Mouse (Mus musculus) CD4-positive, CD25-positive, alpha-beta regulatory T cell (primary cell): ENCODE results near the gene D330045A20Rik. TPM values are rescaled to one million over a fixed set of nuclear protein-coding genes. Genes with fewer than 3 reads are reported as not detected.

ENCODE experiments used
- polyA plus RNA-seq: library from polyadenylated mRNA; unstranded; fragments of 100-300 nt; shearing (Covaris generic); gene quantifications from one replicate; pipeline ENCODE4 v1.2.1, GENCODE M21; 2017

Gene D330045A20Rik
- 0.17 TPM for polyA plus RNA-seq

DNA sequence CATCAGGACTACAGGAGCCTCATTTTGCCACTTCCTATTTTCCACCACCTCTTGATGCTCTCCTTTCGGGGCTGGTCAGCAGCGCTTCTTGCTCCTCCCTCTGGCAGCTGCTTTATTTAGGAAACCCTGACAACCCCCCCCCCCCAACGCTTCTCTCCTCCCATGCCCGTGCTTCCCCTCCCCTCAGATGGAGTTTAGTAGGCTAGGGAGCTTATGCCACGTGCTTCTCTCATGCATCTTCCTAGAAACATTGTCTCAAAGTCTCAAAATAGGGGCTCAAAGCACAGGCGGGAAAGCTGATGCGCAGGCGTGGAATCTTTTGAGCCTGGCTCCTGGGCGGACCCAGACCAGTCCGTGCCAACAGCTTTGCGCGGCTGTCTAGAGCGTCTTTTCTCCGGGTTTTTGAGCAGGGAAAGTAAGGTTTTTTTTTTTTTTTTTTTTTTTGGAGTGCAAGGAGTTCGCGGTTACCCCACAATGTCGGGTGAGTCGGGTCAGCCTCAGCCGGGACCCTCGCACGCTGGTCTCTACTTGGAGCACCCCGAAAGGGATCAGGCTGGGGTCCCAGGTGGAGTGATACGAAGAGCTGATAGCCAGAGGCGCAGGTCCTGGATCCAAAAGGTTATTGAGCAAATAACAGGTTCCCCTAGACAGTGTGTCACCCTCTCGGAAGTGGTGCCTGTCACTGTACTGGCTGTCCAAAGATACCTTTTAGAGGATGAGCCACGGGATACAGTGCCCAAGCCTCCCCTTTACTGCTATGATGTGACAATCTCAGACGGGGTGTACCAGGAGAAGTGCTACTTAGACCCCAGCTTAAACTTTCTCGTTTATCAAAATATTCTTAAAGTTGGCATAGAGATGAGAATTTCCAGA lies at the start of gene D330045A20Rik:
TSS of gene D330045A20Rik (plus strand) at position 346 of the 873 bp plus-strand sequence.

DNA sequence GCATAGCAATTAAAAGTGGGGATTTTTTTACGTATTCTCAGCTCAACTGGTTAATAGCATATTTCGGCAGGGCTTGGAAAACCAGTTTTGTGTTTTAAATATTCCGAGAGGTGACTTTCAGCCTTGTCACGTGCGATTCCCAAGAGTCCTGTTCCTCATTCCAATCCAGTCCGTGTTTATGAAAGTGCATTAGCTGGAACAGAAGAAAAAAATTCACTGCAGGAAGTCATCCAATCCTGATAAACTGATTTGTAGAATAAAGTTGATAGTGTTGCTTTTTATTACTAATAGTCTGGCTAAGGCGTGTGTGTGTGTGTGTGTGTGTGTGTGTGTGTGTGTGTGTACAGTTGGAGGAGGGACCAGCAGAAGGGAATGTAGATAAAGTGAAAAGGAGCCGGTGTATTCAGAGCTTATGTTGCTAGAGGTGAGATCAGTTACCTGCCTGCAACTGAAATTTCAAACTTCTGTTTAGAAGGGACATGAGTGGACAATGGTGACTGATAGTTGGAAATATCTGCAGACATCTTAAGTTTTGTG lies 82.8 kb downstream of the D330045A20Rik start, which contains the start of gene Rnf128:
TSS of gene Rnf128 (plus strand) at position 392 of the 537 bp plus-strand sequence.

Other genes with a start within 250 kb of the D330045A20Rik start
- gene Trap1a, start 146.7 kb upstream of the D330045A20Rik start, polyA plus RNA-seq: not detected
- gene Rnf128, start 82.9 kb downstream of the D330045A20Rik start, polyA plus RNA-seq: 3.9 TPM
- gene Tbc1d8b, start 204.6 kb downstream of the D330045A20Rik start, polyA plus RNA-seq: 7.2 TPM
- 0.49 TPM for gene Gm15013, start 234.1 kb downstream of the D330045A20Rik start, polyA plus RNA-seq